27 mouse cellular contexts compared by ENCODE assay signal in genomic region chr11:19644116-19644795, GRCm38 (mm10).
DNase-seq lines count a peak whose midpoint lies in the region; ATAC-seq and TF ChIP-seq lines count a peak whose summit lies in the region.
"Had no signal": no experiment of that assay in that cellular context is flagged by ENCODE, and none has a peak within 500 bp of the region (broad histone marks: within the 10 kb centered on the region; RNA-seq: fewer than 3 reads in every experiment).

No protein-coding gene starts in this region.

- H3K4me1 ChIP-seq in heart, embryonic 10.5 days, result peaks cover 13% of the 10 kb centered on the region
- H3K4me1 ChIP-seq in heart, embryonic 11.5 days (ENCODE audit: control insufficient read depth, insufficient read depth, low read length), result peaks cover 5% of the 10 kb centered on the region; the same call in 1 of the 2 replicates
- H3K4me1 ChIP-seq in midbrain, embryonic 11.5 days (ENCODE audit: control insufficient read depth, insufficient read depth, low read length), result no peaks in the 10 kb centered on the region
- no peaks in the 10 kb centered on the region for H3K4me1 ChIP-seq in midbrain, embryonic 16.5 days (ENCODE audit: control insufficient read depth, insufficient read depth, low read length)
- no peaks in the 10 kb centered on the region for H3K4me1 ChIP-seq in liver, postnatal 0 days (ENCODE audit: insufficient read depth)
- H3K4me1 ChIP-seq: hindbrain, embryonic 15.5 days; liver, embryonic 13.5 days; megakaryocyte, embryonic 14.5 days; midbrain, embryonic 13.5 days; stomach, embryonic 15.5 days had no signal

- no peak for TF ChIP-seq CTCF in liver, postnatal 0 days (IDR thresholded peaks at IDR 0.05; ENCODE audit: low read depth)

- H3K4me2 ChIP-seq in heart, embryonic 11.5 days, result no peak overlapping the region
- H3K4me2 ChIP-seq in midbrain, embryonic 11.5 days, result no peak overlapping the region
- H3K4me2 ChIP-seq in midbrain, embryonic 16.5 days (ENCODE audit: low read length), result no peak overlapping the region
- no peak overlapping the region for H3K4me2 ChIP-seq in liver, postnatal 0 days (ENCODE audit: low read depth, low read length)
- H3K4me2 ChIP-seq: heart, embryonic 15.5 days; hindbrain, embryonic 15.5 days; liver, embryonic 13.5 days; lung, embryonic 14.5 days; midbrain, embryonic 13.5 days; stomach, embryonic 15.5 days had no signal

- WGBS in heart, embryonic 10.5 days, result 45% methylated on average over 7 of the region's 7 CpGs
- 35% methylated on average over 7 of the region's 7 CpGs for WGBS in heart, embryonic 11.5 days (ENCODE audit: insufficient replicate concordance)
- 76% methylated on average over 7 of the region's 7 CpGs for WGBS in midbrain, embryonic 11.5 days
- 73% methylated on average over 7 of the region's 7 CpGs for WGBS in midbrain, embryonic 16.5 days
- 66% methylated on average over 7 of the region's 7 CpGs for WGBS in liver, postnatal 0 days (ENCODE audit: insufficient replicate concordance)

- no peaks in the 10 kb centered on the region for H3K9me3 ChIP-seq in heart, embryonic 10.5 days
- no peaks in the 10 kb centered on the region for H3K9me3 ChIP-seq in heart, embryonic 11.5 days (replicated peaks; ENCODE audit: control insufficient read depth, low read length)
- H3K9me3 ChIP-seq in midbrain, embryonic 11.5 days (ENCODE audit: control insufficient read depth, low read length), result no peaks in the 10 kb centered on the region
- no peaks in the 10 kb centered on the region for H3K9me3 ChIP-seq in midbrain, embryonic 16.5 days (replicated peaks; ENCODE audit: control insufficient read depth, low read length, poor library complexity, severe bottlenecking)
- H3K9me3 ChIP-seq in liver, postnatal 0 days (ENCODE audit: low read length), result no peaks in the 10 kb centered on the region
- H3K9me3 ChIP-seq: heart, embryonic 15.5 days; hindbrain, embryonic 15.5 days; liver, embryonic 13.5 days; midbrain, embryonic 13.5 days; stomach, embryonic 15.5 days had no signal

- ATAC-seq in heart, embryonic 11.5 days (replicated peaks; ENCODE audit: insufficient number of reproducible peaks, low FRiP score, low TSS enrichment), result no peak
- ATAC-seq in midbrain, embryonic 11.5 days (ENCODE audit: low FRiP score), result no peak
- ATAC-seq in midbrain, embryonic 16.5 days, result no peak
- no peak for ATAC-seq in liver, postnatal 0 days
- ATAC-seq: activated CD4-positive, CD25-positive, alpha-beta regulatory T cell, adult 4 months; midbrain, embryonic 13.5 days had no signal

- no peaks in the 10 kb centered on the region for H3K27me3 ChIP-seq in heart, embryonic 10.5 days (ENCODE audit: insufficient read depth, poor library complexity, severe bottlenecking)
- no peaks in the 10 kb centered on the region for H3K27me3 ChIP-seq in heart, embryonic 11.5 days (ENCODE audit: control insufficient read depth, insufficient read depth, low read length)
- no peaks in the 10 kb centered on the region for H3K27me3 ChIP-seq in midbrain, embryonic 11.5 days (ENCODE audit: control insufficient read depth, insufficient read depth, low read length)
- H3K27me3 ChIP-seq in midbrain, embryonic 16.5 days (ENCODE audit: control insufficient read depth, insufficient read depth, low read depth, low read length), result no peaks in the 10 kb centered on the region
- no peaks in the 10 kb centered on the region for H3K27me3 ChIP-seq in liver, postnatal 0 days (ENCODE audit: insufficient read depth, low read length)
- H3K27me3 ChIP-seq: heart, embryonic 15.5 days; hindbrain, embryonic 15.5 days; liver, embryonic 13.5 days; megakaryocyte, embryonic 14.5 days; midbrain, embryonic 13.5 days; stomach, embryonic 15.5 days had no signal

- no peak overlapping the region for H3K27ac ChIP-seq in heart, embryonic 10.5 days
- H3K27ac ChIP-seq in heart, embryonic 11.5 days (ENCODE audit: low read depth, low read length), result no peak overlapping the region
- no peak overlapping the region for H3K27ac ChIP-seq in midbrain, embryonic 11.5 days (ENCODE audit: low read depth, low read length)
- no peak overlapping the region for H3K27ac ChIP-seq in midbrain, embryonic 16.5 days (ENCODE audit: low read length)
- H3K27ac ChIP-seq in liver, postnatal 0 days (ENCODE audit: low read depth), result no peak overlapping the region
- H3K27ac ChIP-seq: gastrocnemius, adult 2 months; heart, embryonic 15.5 days; hindbrain, embryonic 15.5 days; liver, embryonic 13.5 days; midbrain, embryonic 13.5 days; stomach, embryonic 15.5 days had no signal

- H3K4me3 ChIP-seq in heart, embryonic 10.5 days, result no peak overlapping the region
- no peak overlapping the region for H3K4me3 ChIP-seq in heart, embryonic 11.5 days (ENCODE audit: low read depth, low read length)
- H3K4me3 ChIP-seq in midbrain, embryonic 11.5 days (ENCODE audit: low read depth, low read length), result no peak overlapping the region
- H3K4me3 ChIP-seq in midbrain, embryonic 16.5 days (ENCODE audit: low read depth, low read length), result no peak overlapping the region
- no peak overlapping the region for H3K4me3 ChIP-seq in liver, postnatal 0 days (ENCODE audit: low read depth, low read length)
- H3K4me3 ChIP-seq: erythroblast, embryonic 14.5 days; gastrocnemius, adult 2 months; heart, embryonic 15.5 days; hindbrain, embryonic 15.5 days; liver, embryonic 13.5 days; megakaryocyte, embryonic 14.5 days; midbrain, embryonic 13.5 days; stomach, embryonic 15.5 days had no signal

- TF ChIP-seq EP300 in liver, postnatal 0 days (IDR thresholded peaks at IDR 0.05; ENCODE audit: low read depth), result no peak

- peak; percentile 71 for DNase-seq in heart, embryonic 10.5 days (ENCODE audit: low spot score)
- DNase-seq in midbrain, embryonic 11.5 days (ENCODE audit: low spot score, missing footprints), result peak; percentile 33
- peak; percentile 21 for DNase-seq in embryo, embryonic 10.5 days (ENCODE audit: low spot score)
- no peak for DNase-seq in yolk sac, embryonic 10.5 days (ENCODE audit: low spot score)
- no peak for DNase-seq in liver, postnatal 0 days
- DNase-seq: adrenal gland, adult 2 months; adrenal gland, postnatal 36 days; cerebellum, adult 18-20 months; cerebellum, postnatal 14 days; gastrocnemius, adult 2 months; gastrocnemius, postnatal 36 days; kidney, adult 9 months; kidney, postnatal 10 days; left cerebral cortex, postnatal 4 days; liver, embryonic 13.5 days; right cerebral cortex, postnatal 25 days; thymus, postnatal 25 days had no signal

- no peak overlapping the region for H3K9ac ChIP-seq in heart, embryonic 11.5 days (ENCODE audit: low read depth, low read length)
- no peak overlapping the region for H3K9ac ChIP-seq in midbrain, embryonic 11.5 days (ENCODE audit: low read length)
- no peak overlapping the region for H3K9ac ChIP-seq in midbrain, embryonic 16.5 days (ENCODE audit: low read depth, low read length)
- H3K9ac ChIP-seq in liver, postnatal 0 days (replicated peaks), result no peak overlapping the region
- H3K9ac ChIP-seq: heart, embryonic 15.5 days; hindbrain, embryonic 15.5 days; liver, embryonic 13.5 days; lung, embryonic 14.5 days; midbrain, embryonic 13.5 days; stomach, embryonic 15.5 days had no signal

- H3K36me3 ChIP-seq in heart, embryonic 10.5 days, result no peaks in the 10 kb centered on the region
- no peaks in the 10 kb centered on the region for H3K36me3 ChIP-seq in heart, embryonic 11.5 days (ENCODE audit: control insufficient read depth, insufficient read depth, low read length)
- H3K36me3 ChIP-seq in midbrain, embryonic 11.5 days (ENCODE audit: control insufficient read depth, insufficient read depth, low read length), result no peaks in the 10 kb centered on the region
- H3K36me3 ChIP-seq in midbrain, embryonic 16.5 days (ENCODE audit: control insufficient read depth, insufficient read depth, low read length), result no peaks in the 10 kb centered on the region
- H3K36me3 ChIP-seq in liver, postnatal 0 days (replicated peaks; ENCODE audit: insufficient read depth, low read length), result no peaks in the 10 kb centered on the region
- H3K36me3 ChIP-seq: heart, embryonic 15.5 days; hindbrain, embryonic 15.5 days; liver, embryonic 13.5 days; midbrain, embryonic 13.5 days; stomach, embryonic 15.5 days had no signal

Comparison
In these comparisons a context has a peak if more than half of its experiments do, and no peak if none do; other contexts are left out.
1. DNase-seq: peak in heart, embryonic 10.5 days (single experiment), midbrain, embryonic 11.5 days (single experiment) and embryo, embryonic 10.5 days (single experiment); none in yolk sac, embryonic 10.5 days (single experiment) and liver, postnatal 0 days (single experiment).